Mouse (Mus musculus): ENCODE results near the gene Cd244a. TPM values are rescaled to one million over a fixed set of nuclear protein-coding genes. Genes with fewer than 3 reads are reported as not detected.

Cd244a gene
- polyA plus RNA-seq (2016; fragmentation: Nextera tagmentation; extraction: Ambion mirVana), result 0.09 TPM in 1 of 2 replicates, not detected in the other

DNA sequence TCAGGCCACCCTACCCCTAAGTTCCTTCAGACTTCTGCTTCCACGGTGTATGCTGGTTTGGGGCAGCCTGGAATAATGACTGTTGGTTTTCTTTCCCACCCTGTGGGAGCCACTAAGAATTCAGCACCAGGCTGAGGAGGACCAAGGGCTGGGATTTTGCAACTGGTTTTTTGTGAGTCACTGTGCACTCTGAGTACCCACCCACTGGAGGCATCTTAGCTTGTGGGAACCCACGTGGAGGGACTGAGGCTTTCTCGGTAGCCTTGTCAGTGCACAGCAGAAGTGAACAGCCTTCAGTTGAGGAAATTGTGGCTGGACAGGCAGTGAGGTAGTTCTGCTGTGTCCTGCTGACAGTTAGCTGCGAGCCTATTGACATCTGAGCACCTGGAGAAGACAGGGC lies at the start of gene Cd244a:
Gene Cd244a (plus strand): TSS at position 296 of the 400 bp plus-strand sequence.
- Histone ChIP-seq H3K27me3 (ENCODE audit: insufficient read depth, poor library complexity, severe bottlenecking) (no peaks in the 10 kb centered on the region), H3K9me3 (no peaks in the 10 kb centered on the region), H3K4me3 (no peak within 1 kb of the TSS), H3K36me3 (no peaks in the 10 kb centered on the region), H3K27ac (no peak within 1 kb of the TSS), H3K4me1 (replicated peaks) (0 out of 2 replicates have a peak, but pooled peaks cover 8% of the 10 kb centered on the region)
- WGBS, result 84% methylated on average over 4 of the region's 4 CpGs
- no peak for DNase-seq (ENCODE audit: low spot score)

DNA sequence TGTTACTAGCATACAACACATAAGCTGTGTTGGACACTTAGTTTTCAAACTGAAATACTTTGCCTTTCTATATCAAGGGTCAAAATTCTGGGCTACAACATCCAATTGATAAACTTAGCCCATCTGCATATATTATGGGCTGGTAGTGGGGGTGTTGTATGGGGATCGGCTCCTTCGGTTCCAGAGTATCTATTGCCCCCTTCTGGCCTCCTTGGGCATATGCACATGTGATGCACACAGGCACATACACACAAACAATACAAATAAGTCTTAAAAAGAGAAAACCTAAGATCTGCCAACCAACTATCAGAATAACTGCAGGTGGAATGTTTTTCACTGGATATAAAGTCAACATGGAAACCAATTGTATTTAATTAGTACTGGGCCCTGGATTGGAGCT lies 45.8 kb upstream of the Cd244a start:
- Histone ChIP-seq H3K4me3 (no peak overlapping the region), H3K27me3 (ENCODE audit: insufficient read depth, poor library complexity, severe bottlenecking) (no peaks in the 10 kb centered on the region), H3K9me3 (no peaks in the 10 kb centered on the region), H3K27ac (no peak overlapping the region), H3K4me1 (replicated peaks) (0 out of 2 replicates have a peak, but pooled peaks cover 7% of the 10 kb centered on the region), H3K36me3 (no peaks in the 10 kb centered on the region)
- 87% methylated on average over 2 of the region's 2 CpGs for WGBS
- DNase-seq (ENCODE audit: low spot score), result no peak

DNA sequence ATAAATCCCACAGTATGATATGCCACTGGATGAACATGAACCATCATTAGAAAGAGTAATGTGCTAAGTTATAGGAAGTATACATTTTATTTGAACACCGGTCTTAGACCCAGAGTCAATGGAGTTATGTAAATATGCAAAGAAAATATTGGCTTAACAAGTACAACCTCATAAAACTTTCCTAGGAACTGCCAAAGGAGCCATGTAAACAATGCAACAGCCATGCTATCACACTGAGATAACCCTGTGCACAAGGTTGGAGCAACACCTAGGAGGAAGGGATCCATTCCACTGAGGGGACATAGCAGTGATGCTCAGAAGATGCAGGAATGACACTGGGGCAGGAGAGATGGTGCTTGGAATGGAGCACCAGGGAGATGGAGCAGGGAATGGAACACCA lies 45.2 kb upstream of the Cd244a start:
- Histone ChIP-seq H3K36me3 (no peaks in the 10 kb centered on the region), H3K4me1 (replicated peaks) (0 out of 2 replicates have a peak, but pooled peaks cover 7% of the 10 kb centered on the region), H3K27ac (no peak overlapping the region), H3K27me3 (ENCODE audit: insufficient read depth, poor library complexity, severe bottlenecking) (no peaks in the 10 kb centered on the region), H3K9me3 (no peaks in the 10 kb centered on the region), H3K4me3 (no peak overlapping the region)
- DNase-seq (ENCODE audit: low spot score), result no peak
- 100% methylated on average over 1 of the region's 1 CpGs for WGBS

DNA sequence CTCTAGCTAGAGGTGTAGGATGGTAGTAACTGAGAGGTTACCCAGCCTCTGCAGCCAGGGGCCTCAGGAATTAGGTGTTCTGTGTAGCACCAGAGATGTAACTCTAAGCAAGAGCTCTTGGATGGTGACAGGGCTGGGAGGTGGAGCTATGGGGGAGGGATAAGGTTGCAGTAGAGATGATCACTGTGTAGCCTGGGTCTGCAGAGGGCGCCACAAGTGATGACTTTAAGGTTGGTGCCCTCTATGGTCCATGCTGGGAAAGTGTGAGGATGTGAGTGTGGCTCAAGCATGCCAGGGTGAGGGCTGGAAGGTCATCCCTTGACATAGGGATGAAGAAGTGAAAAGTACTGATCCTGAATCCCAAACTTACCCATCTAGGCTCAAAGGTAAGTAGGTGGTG lies 44.0 kb upstream of the Cd244a start:
- Histone ChIP-seq H3K4me3 (no peak overlapping the region), H3K36me3 (no peaks in the 10 kb centered on the region), H3K27me3 (ENCODE audit: insufficient read depth, poor library complexity, severe bottlenecking) (no peaks in the 10 kb centered on the region), H3K4me1 (replicated peaks) (0 out of 2 replicates have a peak, but pooled peaks cover 7% of the 10 kb centered on the region), H3K9me3 (no peaks in the 10 kb centered on the region), H3K27ac (no peak overlapping the region)
- no peak for DNase-seq (ENCODE audit: low spot score)
- WGBS, result 9% methylated on average over 1 of the region's 1 CpGs

DNA sequence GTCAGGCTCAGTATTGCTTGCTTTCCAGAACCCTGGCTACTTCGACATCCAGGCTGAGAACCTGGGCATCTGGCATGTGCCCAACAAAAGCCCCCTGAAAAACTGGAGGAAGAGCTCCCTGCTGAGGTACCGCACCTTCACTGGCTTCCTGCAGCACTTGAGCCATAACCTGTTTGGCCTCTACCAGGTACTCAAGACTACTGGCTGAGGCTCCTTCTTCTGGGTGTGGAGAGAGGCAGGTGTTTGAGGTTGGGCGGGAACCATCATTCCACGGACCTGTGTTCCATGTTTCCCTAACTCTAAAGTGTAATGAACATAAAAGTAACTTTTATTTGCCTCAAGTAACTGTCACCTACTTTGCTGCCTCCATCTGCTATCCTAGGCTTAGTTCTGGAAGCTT lies 43.4 kb upstream of the Cd244a start:
- H3K4me3 ChIP-seq, result no peak overlapping the region
- DNase-seq (ENCODE audit: low spot score), result no peak
- WGBS, result 91% methylated on average over 4 of the region's 4 CpGs
- H3K36me3 ChIP-seq, result no peaks in the 10 kb centered on the region
- H3K27me3 ChIP-seq (ENCODE audit: insufficient read depth, poor library complexity, severe bottlenecking), result no peaks in the 10 kb centered on the region
- H3K27ac ChIP-seq, result no peak overlapping the region
- 0 out of 2 replicates have a peak, but pooled peaks cover 7% of the 10 kb centered on the region for H3K4me1 ChIP-seq (replicated peaks)
- H3K9me3 ChIP-seq, result no peaks in the 10 kb centered on the region

DNA sequence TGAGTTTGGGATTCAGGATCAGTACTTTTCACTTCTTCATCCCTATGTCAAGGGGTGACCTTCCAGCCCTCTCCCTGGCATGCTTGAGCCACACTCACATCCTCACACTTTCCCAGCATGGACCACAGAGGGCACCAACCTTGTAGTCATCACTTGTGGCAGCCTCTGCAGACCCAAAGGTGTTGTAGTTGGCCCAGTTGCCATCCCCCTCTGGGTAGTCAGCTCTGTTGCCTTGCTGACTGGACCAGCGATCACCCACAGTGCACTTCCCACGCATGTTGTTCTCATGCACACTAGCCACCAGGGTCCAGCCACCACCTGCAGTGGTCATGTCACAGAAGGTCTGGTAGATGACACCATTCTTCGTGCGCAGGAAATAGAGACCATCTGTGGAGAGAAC lies 27.6 kb upstream of the Cd244a start:
- WGBS, result 90% methylated on average over 4 of the region's 4 CpGs
- H3K27me3 ChIP-seq (ENCODE audit: insufficient read depth, poor library complexity, severe bottlenecking), result no peaks in the 10 kb centered on the region

DNA sequence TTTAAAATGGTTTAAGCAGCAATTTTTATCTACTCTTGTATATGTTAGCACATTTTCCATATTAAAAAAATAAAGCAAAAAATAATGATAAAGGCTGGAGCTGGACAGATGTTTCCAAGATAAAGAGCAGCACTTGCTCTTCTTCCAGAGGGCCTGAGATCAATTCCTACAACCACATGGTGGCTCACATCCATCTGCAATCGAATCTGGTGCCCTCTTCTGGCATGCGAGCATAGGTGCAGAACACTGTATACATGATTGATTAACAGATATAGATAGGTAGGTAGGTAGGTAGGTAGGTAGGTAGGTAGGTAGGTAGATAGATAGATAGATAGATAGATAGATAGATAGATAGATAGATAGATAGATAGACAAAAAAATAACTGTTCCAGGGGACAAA lies 26.2 kb upstream of the Cd244a start:
- no peaks in the 10 kb centered on the region for H3K9me3 ChIP-seq
- H3K36me3 ChIP-seq, result no peaks in the 10 kb centered on the region
- no peak for DNase-seq (ENCODE audit: low spot score)
- H3K4me1 ChIP-seq (replicated peaks), result no peaks in the 10 kb centered on the region
- no peak overlapping the region for H3K27ac ChIP-seq
- 55% methylated on average over 2 of the region's 2 CpGs for WGBS
- no peak overlapping the region for H3K4me3 ChIP-seq
- H3K27me3 ChIP-seq (ENCODE audit: insufficient read depth, poor library complexity, severe bottlenecking), result no peaks in the 10 kb centered on the region

More for the DNA sequence above, 27.6 kb upstream of the Cd244a start:
- no peak for DNase-seq (ENCODE audit: low spot score)
- no peaks in the 10 kb centered on the region for H3K9me3 ChIP-seq
- H3K27ac ChIP-seq, result no peak overlapping the region
- no peaks in the 10 kb centered on the region for H3K36me3 ChIP-seq
- no peaks in the 10 kb centered on the region for H3K4me1 ChIP-seq (replicated peaks)
- H3K4me3 ChIP-seq, result no peak overlapping the region

DNA sequence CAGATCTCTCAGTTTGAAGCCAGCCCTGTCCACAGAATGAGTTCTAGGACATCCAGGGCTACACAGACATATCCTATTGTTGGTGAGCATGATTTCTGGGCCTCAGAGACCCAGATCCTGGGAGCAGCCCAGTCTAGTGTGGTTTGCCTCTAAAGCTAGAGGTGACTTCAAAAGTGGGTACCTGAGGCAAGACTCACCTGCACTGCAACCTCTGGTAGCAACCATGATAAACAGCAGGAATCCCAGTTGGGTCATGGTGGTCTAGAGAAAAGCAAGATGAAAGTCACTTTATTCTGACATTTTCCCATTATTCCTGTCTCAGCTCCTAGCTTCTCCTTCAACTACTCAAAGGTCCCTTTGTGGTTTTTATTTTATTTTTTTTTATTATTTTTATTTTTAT lies 24.4 kb upstream of the Cd244a start:
- Histone ChIP-seq H3K27me3 (ENCODE audit: insufficient read depth, poor library complexity, severe bottlenecking) (no peaks in the 10 kb centered on the region), H3K27ac (no peak overlapping the region), H3K9me3 (peaks cover 8% of the 10 kb centered on the region), H3K4me3 (no peak overlapping the region), H3K4me1 (replicated peaks) (no peaks in the 10 kb centered on the region), H3K36me3 (no peaks in the 10 kb centered on the region)
- DNase-seq (ENCODE audit: low spot score), result no peak

DNA sequence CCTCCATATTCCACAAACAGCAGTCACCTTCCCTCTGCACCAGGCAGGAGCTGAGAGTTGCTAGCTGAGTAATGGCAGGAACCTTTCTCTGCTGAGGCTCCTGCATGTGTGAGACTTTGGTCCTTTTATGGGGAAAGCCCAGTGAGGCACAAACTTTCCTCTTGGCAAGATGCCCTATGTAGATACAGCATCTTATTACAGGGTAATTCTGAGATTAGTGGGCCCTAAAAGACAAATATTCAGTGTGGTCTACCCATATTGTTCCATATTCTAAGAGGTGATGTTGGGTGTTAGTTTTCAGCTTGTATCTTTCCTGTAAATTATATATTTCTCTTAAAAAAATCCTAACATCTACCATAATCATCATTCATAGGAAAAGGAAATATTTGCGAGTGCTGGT lies 23.8 kb upstream of the Cd244a start, which contains the start of gene Itln1:
Gene Itln1 (minus strand): TSS at position 101 of the 400 bp plus-strand sequence.
- H3K4me3 ChIP-seq, result no peak within 1 kb of the TSS
- peaks cover 13% of the 10 kb centered on the region for H3K9me3 ChIP-seq
- WGBS, result 98% methylated on average over 1 of the region's 1 CpGs
- no peak within 1 kb of the TSS for H3K27ac ChIP-seq
- no peaks in the 10 kb centered on the region for H3K36me3 ChIP-seq
- H3K27me3 ChIP-seq (ENCODE audit: insufficient read depth, poor library complexity, severe bottlenecking), result no peaks in the 10 kb centered on the region
- no peak for DNase-seq (ENCODE audit: low spot score)
- H3K4me1 ChIP-seq (replicated peaks), result no peaks in the 10 kb centered on the region

DNA sequence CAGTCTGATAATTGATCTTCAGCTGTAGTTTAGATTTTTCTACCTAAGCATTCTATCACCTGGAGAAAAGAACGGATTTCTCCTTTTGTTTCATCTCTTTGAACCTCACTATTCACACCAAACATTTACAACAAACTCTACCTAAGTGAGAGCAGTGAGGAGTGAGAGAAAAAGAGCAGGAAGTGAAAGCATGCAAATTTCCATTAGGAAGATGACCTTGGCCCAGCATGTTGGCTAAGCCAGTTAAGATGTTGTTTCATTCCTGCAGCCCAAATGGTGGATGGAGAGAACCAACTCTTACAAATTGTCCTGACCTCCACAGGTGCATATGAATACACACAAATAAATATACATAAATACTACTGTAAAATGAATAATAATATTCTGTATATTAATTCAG lies 18.3 kb upstream of the Cd244a start:
- 86% methylated on average over 1 of the region's 1 CpGs for WGBS
- no peak overlapping the region for H3K4me3 ChIP-seq
- H3K4me1 ChIP-seq (replicated peaks), result no peaks in the 10 kb centered on the region
- no peak overlapping the region for H3K27ac ChIP-seq
- peaks cover 17% of the 10 kb centered on the region for H3K9me3 ChIP-seq
- no peaks in the 10 kb centered on the region for H3K27me3 ChIP-seq (ENCODE audit: insufficient read depth, poor library complexity, severe bottlenecking)
- no peaks in the 10 kb centered on the region for H3K36me3 ChIP-seq
- no peak for DNase-seq (ENCODE audit: low spot score)

DNA sequence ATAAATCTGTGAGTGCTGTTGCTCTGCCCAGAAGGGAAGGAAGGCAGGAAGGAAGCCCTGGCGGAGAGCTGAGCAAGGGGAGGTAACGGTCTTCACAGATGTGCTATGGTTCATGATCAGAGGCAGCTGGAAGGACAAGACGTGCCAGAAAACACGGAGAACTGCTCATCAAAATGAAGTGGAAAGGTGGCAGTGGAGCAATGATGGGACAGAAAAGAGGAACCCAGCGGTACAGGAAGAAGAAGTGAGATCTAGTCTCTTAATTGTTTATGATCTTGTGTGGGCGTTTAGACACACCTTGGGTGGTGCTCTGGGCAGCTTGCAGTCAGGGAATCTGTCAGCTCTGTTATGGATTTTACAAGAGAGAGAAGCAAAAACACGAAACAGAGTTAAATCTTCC lies 7.7 kb upstream of the Cd244a start:
- 91% methylated on average over 7 of the region's 7 CpGs for WGBS
- Histone ChIP-seq H3K27me3 (ENCODE audit: insufficient read depth, poor library complexity, severe bottlenecking) (no peaks in the 10 kb centered on the region), H3K27ac (no peak overlapping the region), H3K4me3 (no peak overlapping the region), H3K4me1 (replicated peaks) (peaks cover 5% of the 10 kb centered on the region; the same call in 1 of the 2 replicates), H3K36me3 (no peaks in the 10 kb centered on the region), H3K9me3 (no peaks in the 10 kb centered on the region)
- DNase-seq (ENCODE audit: low spot score), result no peak

DNA sequence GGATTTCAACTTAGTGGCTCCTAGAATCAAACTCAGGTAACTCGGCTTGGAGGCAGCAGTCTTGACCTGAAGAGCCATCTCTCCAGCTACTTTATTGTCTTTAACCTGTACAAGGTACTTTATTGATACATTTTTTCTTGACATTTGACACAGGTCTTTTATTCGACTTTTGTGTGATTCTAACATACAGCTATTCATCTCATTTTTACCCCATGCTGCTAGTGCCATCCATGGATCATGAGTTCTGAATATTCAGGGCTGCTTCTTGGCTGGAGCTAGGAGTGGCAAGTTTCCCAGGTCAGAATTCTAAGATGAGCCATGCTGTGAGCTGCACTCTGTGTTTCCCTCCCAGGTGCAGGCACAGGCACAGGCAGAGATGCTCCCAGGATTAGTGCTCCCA lies 6.8 kb upstream of the Cd244a start:
- 78% methylated on average over 2 of the region's 2 CpGs for whole genome bisulfite sequencing
- peaks cover 5% of the 10 kb centered on the region; the same call in 1 of the 2 replicates for H3K4me1 ChIP-seq (replicated peaks)

DNA sequence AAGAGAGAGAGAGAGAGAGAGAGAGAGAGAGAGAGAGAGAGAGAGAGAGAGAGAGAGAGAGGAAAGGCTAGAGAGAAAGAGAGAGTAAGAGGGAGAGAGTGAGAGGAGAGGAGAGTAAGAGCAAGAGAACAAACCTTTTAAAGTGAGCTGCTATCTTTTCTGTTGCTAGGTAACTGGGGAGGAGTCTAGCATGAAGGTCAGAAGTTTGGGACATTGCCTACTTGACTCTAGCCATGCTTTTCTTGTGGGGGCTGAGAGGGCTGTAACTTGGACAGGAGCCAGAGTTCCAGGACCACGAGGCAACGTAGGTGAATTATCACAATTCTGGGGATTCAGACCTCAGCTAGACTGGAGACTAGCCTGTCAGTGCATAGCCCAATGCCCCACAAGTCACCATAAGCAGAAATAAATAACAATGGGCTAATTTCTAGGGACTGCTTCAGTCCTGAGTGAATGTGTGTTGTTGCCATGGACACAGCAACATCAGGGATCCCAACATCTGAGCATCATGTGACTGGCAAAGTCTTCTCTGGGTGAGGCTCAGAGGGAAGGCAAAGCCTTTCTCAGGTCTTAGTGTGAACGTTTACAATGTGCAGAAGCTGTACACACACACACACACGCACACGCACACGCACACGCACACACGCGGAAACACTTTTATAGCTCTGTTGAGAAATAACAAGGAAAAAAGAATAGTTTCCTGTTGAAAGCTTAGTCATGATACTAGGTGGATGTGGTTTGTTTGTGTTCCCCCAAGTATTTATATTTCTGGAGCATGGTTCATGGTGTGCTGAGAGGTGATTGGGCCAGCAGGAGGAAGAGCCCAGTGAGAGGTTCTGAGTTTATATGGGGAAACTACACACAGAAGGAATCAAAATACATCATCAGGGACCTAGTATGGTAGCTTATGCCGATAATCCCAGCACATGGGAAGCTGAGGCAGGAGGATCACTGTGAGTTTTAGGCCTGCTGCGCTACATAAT lies 5.3 kb upstream of the Cd244a start:
- Histone ChIP-seq H3K27ac (no peak overlapping the region), H3K9me3 (no peaks in the 10 kb centered on the region), H3K27me3 (ENCODE audit: insufficient read depth, poor library complexity, severe bottlenecking) (no peaks in the 10 kb centered on the region), H3K4me3 (no peak overlapping the region), H3K4me1 (replicated peaks) (peaks cover 5% of the 10 kb centered on the region; the same call in 1 of the 2 replicates), H3K36me3 (no peaks in the 10 kb centered on the region)
- 92% methylated on average over 11 of the region's 11 CpGs for WGBS
- no peak for DNase-seq (ENCODE audit: low spot score)

More for the DNA sequence above, 6.8 kb upstream of the Cd244a start:
- DNase-seq (ENCODE audit: low spot score), result no peak
- Histone ChIP-seq H3K36me3 (no peaks in the 10 kb centered on the region), H3K27me3 (ENCODE audit: insufficient read depth, poor library complexity, severe bottlenecking) (no peaks in the 10 kb centered on the region), H3K4me3 (no peak overlapping the region), H3K27ac (no peak overlapping the region), H3K9me3 (no peaks in the 10 kb centered on the region)

Measured in hindbrain, embryonic 10.5 days (tissue).